Mouse (Mus musculus) limb, embryonic 12.5 days (tissue): ENCODE results near the gene Noxred1. TPM values are rescaled to one million over a fixed set of nuclear protein-coding genes. Genes with fewer than 3 reads are reported as not detected.

Experiments used
- ATAC-seq: fragments of 200-750 bp; cut with Nextera tagmentation; 2 replicates; pipeline ENCODE4 v1.8.0; 2017; ENCODE audit warnings: low read depth, moderate TSS enrichment; ENCODE audit not compliant: insufficient number of reproducible peaks, insufficient read depth, low FRiP score, low TSS enrichment
- H3K27ac ChIP-seq: fragments of 300-500 bp; sonication (generic); 2 replicates; pipeline ENCODE4 v1.5.1; 2016; ENCODE audit warnings: mild to moderate bottlenecking, moderate library complexity
- H3K27me3 ChIP-seq: fragments of 300-500 bp; sonication (generic); 2 replicates; pipeline ENCODE4 v1.6.1; 2016; ENCODE audit warnings: mild to moderate bottlenecking, moderate library complexity
- H3K36me3 ChIP-seq: fragments of 300-500 bp; sonication (generic); 2 replicates; pipeline ENCODE4 v1.6.1; 2016; ENCODE audit warnings: mild to moderate bottlenecking, moderate library complexity
- H3K4me1 ChIP-seq: fragments of 300-500 bp; sonication (generic); replicated peaks from 2 replicates; pipeline ENCODE4 v1.6.1; 2016
- H3K4me2 ChIP-seq: fragments of 300-500 bp; sonication (generic); 2 replicates; pipeline ENCODE4 v1.6.1; 2016; ENCODE audit warnings: mild to moderate bottlenecking, moderate library complexity
- H3K4me3 ChIP-seq: fragments of 300-500 bp; sonication (generic); replicated peaks from 2 replicates; pipeline ENCODE4 v1.5.1; 2016; ENCODE audit warnings: mild to moderate bottlenecking
- H3K9ac ChIP-seq: fragments of 300-500 bp; sonication (generic); replicated peaks from 2 replicates; pipeline ENCODE4 v1.6.1; 2016; ENCODE audit warnings: mild to moderate bottlenecking, moderate library complexity
- H3K9me3 ChIP-seq: fragments of 300-500 bp; sonication (generic); 2 replicates; pipeline ENCODE4 v1.6.1; 2016; ENCODE audit warnings: mild to moderate bottlenecking, moderate library complexity
- WGBS: fragments of 180-500 bp; shearing (Covaris S2); methylation state at CpG from one replicate; pipeline ENCODE4 v1.1.7; 2016; 5-methylcytosine and 5-hydroxymethylcytosine counted together
- microRNA-seq: library from miRNA; unstranded; fragments of <30 nt; microRNA quantifications from one replicate; pipeline ENCODE4, GENCODE M21; 2017
- polyA plus RNA-seq: library from polyadenylated mRNA; unstranded; fragments of >200 nt; fragmentation: Nextera tagmentation; extraction: Ambion mirVana; gene quantifications from 2 replicates; pipeline ENCODE4 v1.2.1, GENCODE M21; 2016

Noxred1 gene
- polyA plus RNA-seq, 1 experiment from 2014 or later, result 1.2 TPM

DNA sequence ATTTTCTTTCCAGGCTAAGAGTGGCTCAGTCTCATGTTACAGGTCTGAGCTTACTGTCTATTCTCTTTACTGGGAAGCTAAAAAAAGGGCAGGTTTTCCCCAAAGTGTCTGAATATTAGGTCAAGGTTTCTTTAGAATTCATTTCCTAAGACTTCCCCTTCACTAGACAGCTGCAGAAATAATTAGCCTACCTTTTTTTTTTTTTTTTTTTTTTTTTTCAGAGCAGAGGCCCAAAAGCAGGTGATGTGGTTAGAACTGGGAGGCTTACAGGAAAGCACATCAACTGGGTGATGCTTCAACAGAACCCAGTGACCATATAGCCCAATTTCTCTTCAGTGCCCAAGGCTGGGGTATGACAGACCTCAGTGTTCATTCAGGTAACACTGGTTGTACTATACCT, 42.2 kb downstream of the Noxred1 start:
- peaks cover 3% of the 10 kb centered on the region; the same call in 1 of the 2 replicates for H3K27me3 ChIP-seq
- H3K4me1 ChIP-seq, result peaks cover 28% of the 10 kb centered on the region
- H3K9me3 ChIP-seq, result no peaks in the 10 kb centered on the region
- no peaks in the 10 kb centered on the region for H3K36me3 ChIP-seq
- H3K4me2 ChIP-seq, result no peak overlapping the region
- H3K9ac ChIP-seq, result no peak overlapping the region
- no peak for ATAC-seq
- no peak overlapping the region for H3K4me3 ChIP-seq
- no peak overlapping the region for H3K27ac ChIP-seq

DNA sequence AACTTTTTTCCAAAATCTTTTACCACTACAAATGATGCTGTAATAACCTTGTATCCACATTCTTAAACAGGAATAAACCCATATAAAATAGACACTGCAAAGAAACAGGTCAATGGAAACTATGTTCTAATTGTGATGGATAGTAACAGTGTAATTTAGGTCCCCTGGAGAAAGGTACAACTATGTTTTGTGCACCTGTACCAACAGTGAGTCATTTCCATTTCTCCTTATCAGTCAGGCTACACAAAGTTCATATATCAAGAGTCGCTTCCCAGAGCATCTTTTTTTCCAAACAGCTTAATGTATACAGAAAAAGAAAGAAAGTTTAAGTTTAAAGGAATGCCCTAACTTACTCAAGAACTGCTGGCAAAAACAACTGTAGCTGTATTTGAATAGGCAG, 43.5 kb downstream of the Noxred1 start:
- 85% methylated on average over 1 of the region's 1 CpGs for WGBS
- Histone ChIP-seq H3K4me2 (no peak overlapping the region), H3K4me3 (no peak overlapping the region), H3K9ac (no peak overlapping the region), H3K4me1 (peaks cover 28% of the 10 kb centered on the region), H3K36me3 (no peaks in the 10 kb centered on the region), H3K27ac (no peak overlapping the region), H3K9me3 (no peaks in the 10 kb centered on the region), H3K27me3 (no peaks in the 10 kb centered on the region)
- no peak for ATAC-seq

DNA sequence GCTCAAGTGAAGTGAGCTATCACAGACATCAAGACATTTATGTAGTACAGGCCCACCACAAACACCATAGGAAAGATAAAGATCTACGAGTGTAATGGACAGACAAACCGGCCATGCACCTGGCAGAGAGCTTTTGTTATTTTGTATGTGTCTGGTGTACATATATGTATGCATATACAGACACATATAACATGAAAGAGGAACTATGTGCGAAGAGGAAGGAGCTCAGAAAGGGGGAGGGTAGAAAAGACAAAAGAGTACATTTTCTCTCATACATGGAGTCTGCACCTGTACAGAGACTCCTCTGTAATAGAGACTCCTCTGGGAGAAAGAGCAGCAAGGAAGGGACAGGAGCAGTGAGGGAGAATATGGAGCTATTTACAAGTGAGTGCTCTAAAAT, 45.5 kb downstream of the Noxred1 start:
- no peaks in the 10 kb centered on the region for H3K9me3 ChIP-seq
- no peak overlapping the region for H3K4me2 ChIP-seq
- H3K36me3 ChIP-seq, result no peaks in the 10 kb centered on the region
- H3K9ac ChIP-seq, result no peak overlapping the region
- no peak overlapping the region for H3K4me3 ChIP-seq
- H3K4me1 ChIP-seq, result peaks cover 19% of the 10 kb centered on the region
- no peaks in the 10 kb centered on the region for H3K27me3 ChIP-seq
- WGBS, result 92% methylated on average over 3 of the region's 3 CpGs
- ATAC-seq, result no peak
- H3K27ac ChIP-seq, result no peak overlapping the region

- Histone ChIP-seq H3K4me2 (no peak overlapping the region), H3K9me3 (no peaks in the 10 kb centered on the region), H3K27ac (no peak overlapping the region), H3K27me3 (no peaks in the 10 kb centered on the region), H3K9ac (no peak overlapping the region), H3K4me1 (peaks cover 27% of the 10 kb centered on the region), H3K4me3 (no peak overlapping the region), H3K36me3 (peaks cover 24% of the 10 kb centered on the region; the same call in 1 of the 2 replicates)
- WGBS, result 94% methylated on average over 4 of the region's 4 CpGs
- no peak for ATAC-seq
These were observed 60.9 kb downstream of the Noxred1 start for GRCm38 (mm10) chr12:87177631-87178030.

GRCm38 (mm10) chr12:87175194-87175946, 63.2 kb downstream of the Noxred1 start:
- peak; percentile 83 for ATAC-seq
- H3K4me3 ChIP-seq, result no peak overlapping the region
- peaks cover 27% of the 10 kb centered on the region for H3K4me1 ChIP-seq
- H3K4me2 ChIP-seq, result no peak overlapping the region
- no peaks in the 10 kb centered on the region for H3K9me3 ChIP-seq
- peaks cover 42% of the 10 kb centered on the region for H3K36me3 ChIP-seq
- H3K9ac ChIP-seq, result no peak overlapping the region
- H3K27me3 ChIP-seq, result no peaks in the 10 kb centered on the region
- WGBS, result 31% methylated on average over 4 of the region's 4 CpGs
- H3K27ac ChIP-seq, result peak overlapping the region; percentile 85

Small RNA genes within 50 kb of the gene (microRNA-seq; reads per million reads assigned to microRNA genes)
- gene Gm47293, result not detected

Other genes with a start within 250 kb of the Noxred1 start
- 0.20 TPM in 1 of 2 replicates, not detected in the other for gene Zdhhc22, start 248.3 kb downstream of the Noxred1 start, polyA plus RNA-seq
- 0.18 TPM in 1 of 2 replicates, not detected in the other for gene Tmem63c, start 217.4 kb downstream of the Noxred1 start, polyA plus RNA-seq
- gene Ngb, start 136.2 kb downstream of the Noxred1 start, polyA plus RNA-seq, result 0.26 and 0.41 TPM in 2 replicates
- 29.1 and 30.0 TPM in 2 replicates for gene Gstz1, start 91.6 kb downstream of the Noxred1 start, polyA plus RNA-seq
- 16.4 and 17.2 TPM in 2 replicates for gene Pomt2, start 90.8 kb downstream of the Noxred1 start, polyA plus RNA-seq
- gene Samd15, start 39.0 kb downstream of the Noxred1 start, polyA plus RNA-seq, result 0.73 and 2.6 TPM in 2 replicates
- gene Tmed8, start 38.3 kb downstream of the Noxred1 start, polyA plus RNA-seq, result 3.8 and 4.2 TPM in 2 replicates
- 53.9 and 55.1 TPM in 2 replicates for gene Vipas39, start 27.5 kb upstream of the Noxred1 start, polyA plus RNA-seq
- 224 and 227 TPM in 2 replicates for gene Ahsa1, start 27.7 kb upstream of the Noxred1 start, polyA plus RNA-seq
- gene Ism2, start 61.0 kb upstream of the Noxred1 start, polyA plus RNA-seq, result 1.7 and 1.9 TPM in 2 replicates
- gene Sptlc2, start 149.6 kb upstream of the Noxred1 start, polyA plus RNA-seq, result 64.6 and 71.7 TPM in 2 replicates
- gene Slirp, start 205.2 kb upstream of the Noxred1 start, polyA plus RNA-seq, result 330 and 347 TPM in 2 replicates
- 76.7 and 77.5 TPM in 2 replicates for gene Alkbh1, start 205.3 kb upstream of the Noxred1 start, polyA plus RNA-seq
- 152 and 161 TPM in 2 replicates for gene Snw1, start 233.5 kb upstream of the Noxred1 start, polyA plus RNA-seq